Mouse (Mus musculus) hindbrain, embryonic 12.5 days (tissue): ENCODE results near the gene Vmn2r15. TPM values are rescaled to one million over a fixed set of nuclear protein-coding genes. Genes with fewer than 3 reads are reported as not detected.

ENCODE experiments used
- ATAC-seq: fragments of 200-750 bp; cut with Nextera tagmentation; 2 replicates; pipeline ENCODE4 v1.8.0; 2017; ENCODE audit warnings: moderate TSS enrichment; ENCODE audit not compliant: low FRiP score
- H3K27ac ChIP-seq: fragments of 300-500 bp; sonication (generic); 2 replicates; pipeline ENCODE4 v1.5.1; 2016; ENCODE audit warnings: mild to moderate bottlenecking
- H3K27me3 ChIP-seq: fragments of 300-500 bp; sonication (generic); 2 replicates; pipeline ENCODE4 v1.6.1; 2016; ENCODE audit warnings: mild to moderate bottlenecking
- H3K36me3 ChIP-seq: fragments of 300-500 bp; sonication (generic); 2 replicates; pipeline ENCODE4 v1.6.1; 2016; ENCODE audit warnings: mild to moderate bottlenecking
- H3K4me1 ChIP-seq: fragments of 300-500 bp; sonication (generic); 2 replicates; pipeline ENCODE4 v1.6.1; 2016
- H3K4me2 ChIP-seq: fragments of 300-500 bp; sonication (generic); replicated peaks from 2 replicates; pipeline ENCODE4 v1.6.1; 2016; ENCODE audit warnings: mild to moderate bottlenecking
- H3K4me3 ChIP-seq: fragments of 300-500 bp; sonication (generic); 2 replicates; pipeline ENCODE4 v1.5.1; 2016; ENCODE audit warnings: mild to moderate bottlenecking
- H3K9ac ChIP-seq: fragments of 300-500 bp; sonication (generic); 2 replicates; pipeline ENCODE4 v1.6.1; 2016; ENCODE audit warnings: mild to moderate bottlenecking, moderate library complexity
- H3K9me3 ChIP-seq: fragments of 300-500 bp; sonication (generic); replicated peaks from 2 replicates; pipeline ENCODE4 v1.6.1; 2016; ENCODE audit warnings: mild to moderate bottlenecking
- WGBS: fragments of 180-500 bp; shearing (Covaris S2); methylation state at CpG from one replicate; pipeline ENCODE4 v1.1.7; 2016; 5-methylcytosine and 5-hydroxymethylcytosine counted together
- polyA plus RNA-seq: library from polyadenylated mRNA; unstranded; fragments of >200 nt; fragmentation: Nextera tagmentation; extraction: Ambion mirVana; gene quantifications from 2 replicates; pipeline ENCODE4 v1.2.1, GENCODE M21; 2016

The Vmn2r15 gene
- not detected in 2 replicates for polyA plus RNA-seq

DNA sequence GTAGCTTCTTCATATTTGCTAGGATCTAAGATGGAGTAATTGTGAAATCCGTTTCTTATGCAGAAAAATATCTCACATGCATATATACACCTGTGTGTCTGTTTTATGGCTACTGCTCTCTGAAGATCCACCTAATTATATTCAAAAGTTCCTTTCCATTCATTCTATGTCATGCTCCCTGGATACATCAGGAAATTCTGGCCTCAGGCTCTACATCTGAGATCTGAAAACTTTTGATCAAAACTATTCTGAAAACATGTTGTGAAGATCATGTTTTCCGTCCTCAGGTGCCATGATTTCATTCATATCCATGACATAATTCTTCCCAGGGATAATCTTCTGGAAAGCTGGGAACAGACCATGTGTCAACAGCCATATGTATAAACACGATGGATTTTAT lies at the start of gene Vmn2r15:
TSS of gene Vmn2r15 (minus strand) at position 101 of the 400 bp plus-strand sequence.
- no peak within 1 kb of the TSS for H3K4me3 ChIP-seq
- peaks cover 6% of the 10 kb centered on the region for H3K9me3 ChIP-seq
- no peaks in the 10 kb centered on the region for H3K36me3 ChIP-seq
- no peak within 1 kb of the TSS for H3K27ac ChIP-seq
- no peak for ATAC-seq
- 57% methylated on average over 3 of the region's 3 CpGs for WGBS
- H3K27me3 ChIP-seq: no peaks in the 10 kb centered on the region
- no peaks in the 10 kb centered on the region for H3K4me1 ChIP-seq
- no peak within 1 kb of the TSS for H3K4me2 ChIP-seq
- no peak within 1 kb of the TSS for H3K9ac ChIP-seq

DNA sequence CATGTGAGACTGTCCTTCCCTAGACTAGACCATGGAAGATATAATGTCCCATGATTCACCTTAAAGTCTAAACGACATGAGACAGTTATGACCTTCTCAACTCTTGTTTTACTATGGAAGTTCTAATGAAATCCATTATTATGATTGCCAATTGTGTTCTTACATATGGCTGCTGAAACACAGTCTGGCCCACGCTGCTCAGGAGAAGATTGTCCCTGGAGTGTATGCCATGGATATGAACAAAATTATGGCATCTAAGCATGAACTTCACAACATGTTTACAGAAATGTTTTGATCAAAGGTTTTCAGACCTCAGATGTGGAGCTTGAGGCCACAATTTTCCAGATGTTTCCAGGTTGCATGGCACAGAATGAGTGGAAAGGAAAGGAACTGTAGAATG lies 32.4 kb upstream of the Vmn2r15 start, which contains the start of gene Vmn2r16:
TSS of gene Vmn2r16 (plus strand) at position 301 of the 400 bp plus-strand sequence.
- no peak for ATAC-seq
- H3K27ac ChIP-seq: no peak within 1 kb of the TSS
- H3K27me3 ChIP-seq: no peaks in the 10 kb centered on the region
- H3K4me2 ChIP-seq: no peak within 1 kb of the TSS
- H3K9me3 ChIP-seq: peaks cover 17% of the 10 kb centered on the region
- no peak within 1 kb of the TSS for H3K9ac ChIP-seq
- H3K36me3 ChIP-seq: no peaks in the 10 kb centered on the region
- WGBS: 59% methylated on average over 2 of the region's 2 CpGs
- no peaks in the 10 kb centered on the region for H3K4me1 ChIP-seq
- H3K4me3 ChIP-seq: no peak within 1 kb of the TSS

- Histone ChIP-seq H3K9ac (no peak overlapping the region), H3K27me3 (no peaks in the 10 kb centered on the region), H3K4me1 (no peaks in the 10 kb centered on the region), H3K27ac (no peak overlapping the region), H3K4me2 (no peak overlapping the region), H3K4me3 (no peak overlapping the region), H3K36me3 (no peaks in the 10 kb centered on the region), H3K9me3 (peaks cover 10% of the 10 kb centered on the region)
- ATAC-seq: no peak
- WGBS: 80% methylated on average over 3 of the region's 3 CpGs
Measured at GRCm38 (mm10) chr5:109294655-109295054, 2.8 kb downstream of the Vmn2r15 start.

Other genes with a start within 250 kb of the Vmn2r15 start
- gene Vmn2r11, start 238.1 kb downstream of the Vmn2r15 start, polyA plus RNA-seq: not detected in 2 replicates
- not detected in 2 replicates for gene Vmn2r12, start 199.7 kb downstream of the Vmn2r15 start, polyA plus RNA-seq
- gene Vmn2r13, start 105.4 kb downstream of the Vmn2r15 start, polyA plus RNA-seq: not detected in 2 replicates
- not detected in 2 replicates for gene Vmn2r14, start 72.9 kb downstream of the Vmn2r15 start, polyA plus RNA-seq
- not detected in 2 replicates for gene Vmn2r16, start 32.5 kb upstream of the Vmn2r15 start, polyA plus RNA-seq
- not detected in 2 replicates for gene Vmn2r17, start 122.0 kb upstream of the Vmn2r15 start, polyA plus RNA-seq